Mouse (Mus musculus) retina, embryonic 14.5 days (tissue): ENCODE measurements around the gene Dglucy.

Experiments
- DNase-seq: peaks from one replicate; pipeline ENCODE4 v3.0.0-alpha.2; 2015; ENCODE audit warnings: low spot score

Dglucy gene

DNA sequence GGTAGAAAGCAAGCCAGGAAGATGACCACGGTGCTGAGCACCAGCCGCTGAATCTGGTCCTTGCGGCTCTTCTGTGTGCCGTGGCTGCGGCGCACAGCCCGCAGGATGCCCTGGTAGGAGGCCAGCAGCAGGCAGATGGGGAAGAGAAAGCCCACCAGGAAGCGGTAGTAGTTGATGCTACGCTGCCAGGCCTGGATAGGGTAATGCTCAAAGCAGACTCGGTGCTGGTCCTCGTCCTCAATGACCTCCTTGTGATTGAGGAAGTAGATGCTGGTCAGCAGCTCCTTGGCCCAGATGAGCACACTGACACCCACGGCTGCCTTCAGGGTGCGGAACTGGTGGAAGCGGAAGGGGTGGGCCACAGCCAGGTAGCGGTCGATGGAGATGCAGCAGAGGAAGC lies 99.7 kb downstream of the Dglucy start:
- DNase-seq: no peak

DNA sequence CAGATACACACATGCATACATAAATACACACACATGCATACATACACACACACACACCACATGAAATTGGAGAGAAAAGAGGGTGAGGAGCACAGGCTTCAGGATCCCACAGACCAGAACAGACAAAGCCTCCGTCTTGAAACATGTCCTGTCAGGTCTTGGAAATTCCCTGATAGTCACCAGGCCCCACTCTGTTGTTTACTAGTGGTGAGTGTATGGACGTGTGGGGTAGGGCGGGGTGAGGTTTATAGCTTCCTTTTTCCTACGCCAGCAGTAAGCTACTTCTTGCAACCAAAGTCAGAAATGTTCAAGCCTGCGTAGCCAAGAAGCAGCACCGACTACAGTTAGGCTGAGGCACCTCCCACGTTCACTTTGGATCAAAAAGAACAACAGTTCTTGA lies 104.3 kb downstream of the Dglucy start:
- no peak for DNase-seq

DNA sequence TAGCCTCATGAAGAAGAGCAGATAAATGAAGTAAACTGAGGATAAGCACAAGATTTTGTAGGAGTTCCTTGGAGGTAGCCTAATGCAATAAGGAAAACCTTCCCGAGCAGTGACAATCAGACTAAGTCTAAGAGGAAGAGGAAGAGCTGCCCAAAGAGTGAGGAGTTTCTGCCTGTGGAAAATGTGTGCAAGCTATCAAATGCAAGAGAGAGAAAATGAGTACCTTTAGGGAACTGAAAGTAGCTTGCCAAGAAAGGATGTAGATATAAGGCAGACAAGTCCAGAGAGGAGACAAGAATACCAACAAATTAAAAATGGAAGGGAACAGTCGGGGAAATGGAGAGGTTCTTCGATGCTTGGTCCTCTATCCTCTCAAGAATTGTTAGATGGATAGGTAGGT lies 106.7 kb downstream of the Dglucy start:
- no peak for DNase-seq

DNA sequence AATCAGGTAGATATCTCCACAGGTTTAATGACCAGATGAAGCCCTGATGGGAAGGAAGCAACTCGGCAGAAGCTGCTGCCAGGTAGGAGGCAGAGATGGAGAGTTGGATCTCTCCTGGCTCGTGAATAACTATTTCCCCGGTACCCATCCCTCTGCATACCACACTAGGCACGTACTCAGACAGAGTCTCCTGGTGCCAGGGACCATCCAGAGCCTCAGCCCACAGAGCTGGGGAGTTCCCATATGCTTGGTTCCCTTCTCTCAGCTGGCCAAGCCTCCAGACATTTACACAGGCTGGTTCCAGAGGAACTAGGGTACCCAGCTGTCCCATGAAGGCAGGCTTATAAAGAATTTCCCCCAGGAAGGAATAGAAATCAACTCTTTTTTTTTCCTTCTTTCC lies 108.0 kb downstream of the Dglucy start:
- no peak for DNase-seq

DNA sequence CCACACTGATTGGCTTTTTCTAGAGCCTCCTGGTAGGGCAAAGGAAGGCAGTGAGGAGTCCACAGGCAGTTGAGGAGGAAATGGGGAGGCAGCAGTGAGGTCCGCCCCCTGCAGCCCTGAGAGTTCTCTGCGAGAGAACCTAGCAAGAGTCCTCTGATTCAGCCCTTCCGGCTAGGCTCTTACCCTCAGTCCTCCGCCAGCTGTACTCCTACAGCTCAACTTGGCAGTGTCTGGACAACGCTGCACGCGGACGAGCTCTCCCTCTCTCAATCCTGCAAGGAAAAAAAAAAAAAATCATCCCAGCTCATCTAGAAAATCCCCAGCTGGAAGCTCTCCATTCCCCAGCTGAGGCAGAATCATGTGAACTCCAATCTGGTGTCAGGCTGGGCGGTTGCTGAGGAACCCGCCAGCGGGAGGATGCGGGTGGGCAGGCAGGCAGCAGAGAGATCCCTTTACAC lies 109.0 kb downstream of the Dglucy start:
- DNase-seq: no peak

DNA sequence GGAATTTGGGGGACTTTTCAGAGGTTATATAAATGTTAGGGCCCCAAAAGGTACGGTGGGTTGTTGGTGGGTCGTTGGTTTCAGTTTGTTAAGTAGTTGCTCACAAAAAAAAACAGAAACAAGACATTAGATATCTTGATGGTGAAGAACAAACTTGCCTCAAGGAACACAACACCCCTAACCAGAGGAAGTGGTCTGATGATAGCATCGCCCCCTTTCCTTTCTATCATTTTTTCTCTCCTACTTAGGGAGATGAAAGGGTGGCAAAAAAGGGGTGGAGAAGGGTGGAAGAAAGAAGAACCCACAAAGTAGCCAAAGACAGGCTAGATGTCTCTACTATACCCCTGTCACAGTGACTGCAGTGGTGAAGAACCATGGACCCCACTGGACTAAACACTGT lies 111.7 kb downstream of the Dglucy start:
- no peak for DNase-seq

DNA sequence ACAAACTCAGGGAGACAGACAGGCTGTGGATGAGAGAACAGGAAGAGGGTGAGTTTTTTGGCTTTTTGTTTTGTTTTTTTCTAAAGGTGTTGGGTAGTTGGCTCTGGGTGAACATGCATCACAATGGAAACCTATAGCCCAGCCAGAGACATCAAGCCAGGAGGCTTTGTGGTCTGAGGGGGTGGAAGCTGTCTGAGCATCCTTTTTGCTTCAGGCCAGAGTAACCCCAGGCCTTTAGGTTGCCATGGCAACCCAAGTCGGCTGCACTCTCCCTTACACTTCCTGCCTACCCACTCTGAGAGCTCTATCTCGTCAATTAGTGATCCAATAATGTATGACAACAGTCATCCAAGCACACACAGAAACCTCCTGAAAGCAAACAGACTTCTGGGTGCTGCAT lies 116.6 kb downstream of the Dglucy start:
- DNase-seq: peak; percentile 61

DNA sequence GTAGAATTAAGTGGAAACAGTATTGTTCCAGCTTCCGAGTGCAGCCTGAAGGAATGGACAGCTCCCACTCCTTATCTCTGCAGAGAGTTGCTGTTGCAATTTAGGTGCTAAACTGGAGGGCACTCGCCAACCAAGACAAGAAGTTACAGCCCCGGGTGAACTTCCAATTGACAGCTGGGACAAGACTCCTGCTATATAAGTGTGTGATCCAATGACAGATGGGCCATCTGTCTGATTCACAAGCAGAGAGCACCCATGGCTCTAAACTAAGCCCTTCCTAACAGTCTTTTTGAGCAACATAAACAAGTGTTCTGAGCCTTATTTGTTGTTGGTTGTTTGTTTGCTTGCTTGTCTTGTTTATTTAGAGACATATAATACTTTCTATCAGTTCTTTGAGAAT lies 117.8 kb downstream of the Dglucy start:
- no peak for DNase-seq

DNA sequence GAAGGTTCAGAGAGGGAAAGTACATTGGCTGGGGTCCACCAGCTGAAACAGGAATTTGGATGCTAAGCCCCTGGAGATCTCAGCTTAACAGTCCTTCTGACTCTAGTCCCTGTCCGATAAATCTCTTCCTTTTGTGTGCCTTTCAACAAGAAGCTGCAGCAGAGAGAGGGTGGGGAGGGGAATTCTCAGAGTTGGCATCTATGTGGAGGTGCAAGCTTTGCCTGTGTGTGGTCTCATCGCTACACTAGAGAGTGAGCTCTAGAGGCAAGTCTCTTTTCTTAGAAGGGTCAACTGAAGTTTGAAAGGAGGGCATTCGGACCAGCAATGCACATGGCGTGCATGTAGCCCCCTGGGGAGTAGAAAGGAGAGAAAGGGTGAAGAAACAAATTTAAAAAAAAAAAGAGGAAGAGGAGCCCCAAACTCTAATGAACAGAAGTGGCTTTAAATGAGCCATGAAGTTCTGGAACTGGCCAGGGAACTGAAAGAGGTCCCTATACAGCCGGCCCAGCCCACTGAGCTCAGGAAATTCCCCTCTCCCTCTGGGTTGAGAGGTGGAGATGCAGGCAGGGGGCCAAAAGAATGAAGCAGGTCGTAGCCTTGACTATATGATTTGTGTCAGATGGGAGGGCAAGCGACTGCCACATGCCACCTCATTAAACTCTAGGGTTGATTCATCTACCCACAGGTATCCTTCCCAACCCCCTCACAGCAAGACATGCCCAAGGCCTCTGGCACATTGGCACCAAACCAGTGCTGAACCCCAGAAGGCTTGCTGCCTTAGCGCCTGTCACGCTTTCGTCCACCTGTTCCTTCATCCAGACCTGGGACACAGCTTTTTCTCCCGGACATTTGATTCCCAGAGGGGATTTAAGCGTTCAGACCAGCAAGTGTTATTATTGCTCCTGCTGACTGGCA lies 119.1 kb downstream of the Dglucy start:
- peak; percentile 32 for DNase-seq

DNA sequence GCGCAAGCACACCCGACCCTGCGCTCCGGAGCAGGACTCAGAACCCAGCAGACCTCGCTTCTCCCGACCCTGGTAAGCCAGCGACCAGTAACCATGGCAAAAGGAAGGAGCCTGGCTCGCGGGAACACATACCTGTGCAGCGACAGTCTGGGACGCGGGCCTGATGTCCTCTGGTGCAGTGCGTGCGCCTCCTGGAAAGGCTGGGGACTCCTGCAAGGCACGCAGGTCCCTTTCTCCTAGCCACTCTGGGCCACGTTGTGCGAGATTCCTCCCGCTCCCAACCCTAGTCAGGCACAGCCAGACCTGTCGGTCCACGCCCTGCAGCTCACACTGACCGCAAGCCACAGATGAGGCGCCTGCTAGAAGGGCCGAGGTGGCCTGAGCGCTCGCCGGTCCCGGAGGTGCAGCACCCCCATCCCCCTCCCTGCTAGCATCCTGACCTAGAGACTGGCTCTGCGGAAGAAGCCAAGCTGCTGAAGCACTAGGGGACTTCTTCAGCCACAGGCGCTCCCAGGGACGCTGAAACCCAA lies 120.3 kb downstream of the Dglucy start:
- peak; percentile 43 for DNase-seq

DNA sequence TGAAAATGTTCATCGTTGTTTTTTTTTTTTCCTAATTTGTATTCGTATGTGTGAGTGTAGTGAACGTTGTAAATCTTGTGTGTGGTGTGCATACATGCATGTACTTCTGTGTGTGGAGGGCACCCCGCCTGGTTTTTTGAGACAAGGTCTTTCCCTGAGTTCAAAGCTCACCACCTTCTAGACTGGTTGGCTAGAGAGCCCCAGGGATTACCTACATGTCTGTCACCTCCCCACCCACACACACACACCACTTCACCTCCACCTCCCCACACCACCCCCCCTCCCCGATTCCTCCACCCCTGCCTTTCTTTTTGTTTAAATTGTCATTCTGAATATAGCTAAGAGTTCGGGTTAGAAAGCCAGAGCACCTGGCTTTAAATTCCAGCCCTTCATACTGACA lies 122.0 kb downstream of the Dglucy start:
- no peak for DNase-seq

DNA sequence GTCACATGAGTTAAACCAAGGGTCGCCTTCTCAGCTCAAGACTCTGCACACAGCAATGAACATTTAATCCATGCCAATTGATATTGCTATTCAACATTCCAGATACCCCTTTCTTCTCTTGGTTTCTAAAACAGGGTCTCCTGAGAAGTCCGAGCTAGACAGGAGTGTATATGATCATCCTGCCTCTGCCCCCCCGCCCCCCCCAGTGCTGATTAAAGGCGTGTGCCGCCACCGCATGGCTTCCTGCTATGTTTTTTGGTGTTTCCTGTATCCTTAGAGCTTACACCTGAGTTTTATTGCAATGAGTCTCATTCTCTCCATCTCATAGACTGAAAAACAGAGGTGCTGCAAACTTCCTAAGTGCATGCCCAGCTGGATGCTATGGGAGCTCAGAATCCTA lies 122.5 kb downstream of the Dglucy start:
- DNase-seq: no peak

DNA sequence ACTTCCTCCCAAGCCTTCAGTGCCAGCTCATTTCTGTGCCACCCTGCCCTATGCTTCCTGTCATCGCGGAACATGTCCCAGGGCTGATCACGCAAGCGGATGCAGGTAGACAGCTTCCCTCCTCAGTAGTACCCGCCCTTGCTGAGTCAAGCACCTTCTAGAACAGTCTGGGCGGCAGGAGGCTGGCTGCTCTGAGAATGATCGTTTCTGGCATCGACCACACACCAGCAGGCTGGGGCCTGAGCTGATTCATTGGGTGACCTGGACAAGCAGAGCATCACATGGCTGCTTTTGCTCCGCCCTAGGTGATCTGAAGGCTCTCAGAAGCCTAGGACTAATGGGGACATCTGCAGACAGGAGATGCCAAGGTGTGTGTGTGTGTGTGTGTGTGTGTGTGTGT lies 124.9 kb downstream of the Dglucy start:
- DNase-seq: no peak

DNA sequence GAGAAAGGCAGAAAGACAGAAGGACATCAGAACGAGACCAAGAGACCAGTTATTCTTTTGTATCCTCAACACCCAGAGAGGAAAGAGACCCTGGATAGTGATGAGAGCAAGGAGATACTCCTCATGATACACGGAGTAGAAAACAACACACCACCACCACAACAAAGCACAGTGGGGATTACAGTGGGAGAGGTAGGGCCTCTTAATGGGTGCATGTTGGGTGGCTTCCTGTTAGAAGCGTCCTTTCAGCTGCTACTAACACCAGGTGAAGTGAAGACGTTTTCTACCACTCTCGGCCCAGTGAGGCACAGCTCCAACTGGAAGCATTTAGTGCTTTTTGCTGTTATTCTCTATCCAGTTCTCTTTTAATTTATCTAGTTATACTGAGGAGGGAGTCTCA lies 128.0 kb downstream of the Dglucy start:
- no peak for DNase-seq

DNA sequence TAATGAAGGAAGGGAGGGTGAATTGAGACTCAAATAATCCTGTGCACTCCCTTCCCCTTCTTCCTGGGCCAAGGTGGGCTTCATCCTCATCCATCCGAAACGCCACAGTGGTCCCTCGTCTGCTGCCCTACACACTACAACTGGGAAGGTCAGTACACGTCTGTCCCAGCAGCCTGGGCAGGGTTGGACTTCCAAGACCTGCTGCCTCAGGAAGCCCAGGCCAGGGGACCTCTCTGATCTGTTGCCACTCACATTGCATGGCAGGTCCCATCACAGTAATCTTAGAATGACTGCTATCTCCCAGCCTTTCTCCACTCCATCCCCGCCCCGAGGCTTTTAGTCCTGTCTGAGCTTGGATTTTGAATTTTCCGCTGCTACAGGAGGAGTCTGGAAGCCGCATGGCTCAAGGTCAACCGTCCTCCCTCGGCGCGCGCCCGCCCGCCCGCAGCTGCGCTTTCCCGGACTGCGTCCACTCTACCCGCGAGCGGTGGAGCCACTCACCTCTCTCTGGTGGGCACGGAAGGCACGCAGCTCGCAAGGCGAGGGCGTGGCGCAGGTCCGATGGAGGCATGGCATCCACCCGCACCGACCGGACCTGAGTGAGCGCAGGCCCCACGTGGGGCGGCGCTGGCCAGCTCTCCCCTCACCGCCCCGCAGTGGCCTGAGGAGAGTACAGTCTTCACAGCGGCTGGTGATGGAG lies 128.9 kb downstream of the Dglucy start, which contains the start of gene Gpr68:
Gene Gpr68 (minus strand): TSS at position 601 of the 700 bp plus-strand sequence.
- DNase-seq: peak; percentile 67

DNA sequence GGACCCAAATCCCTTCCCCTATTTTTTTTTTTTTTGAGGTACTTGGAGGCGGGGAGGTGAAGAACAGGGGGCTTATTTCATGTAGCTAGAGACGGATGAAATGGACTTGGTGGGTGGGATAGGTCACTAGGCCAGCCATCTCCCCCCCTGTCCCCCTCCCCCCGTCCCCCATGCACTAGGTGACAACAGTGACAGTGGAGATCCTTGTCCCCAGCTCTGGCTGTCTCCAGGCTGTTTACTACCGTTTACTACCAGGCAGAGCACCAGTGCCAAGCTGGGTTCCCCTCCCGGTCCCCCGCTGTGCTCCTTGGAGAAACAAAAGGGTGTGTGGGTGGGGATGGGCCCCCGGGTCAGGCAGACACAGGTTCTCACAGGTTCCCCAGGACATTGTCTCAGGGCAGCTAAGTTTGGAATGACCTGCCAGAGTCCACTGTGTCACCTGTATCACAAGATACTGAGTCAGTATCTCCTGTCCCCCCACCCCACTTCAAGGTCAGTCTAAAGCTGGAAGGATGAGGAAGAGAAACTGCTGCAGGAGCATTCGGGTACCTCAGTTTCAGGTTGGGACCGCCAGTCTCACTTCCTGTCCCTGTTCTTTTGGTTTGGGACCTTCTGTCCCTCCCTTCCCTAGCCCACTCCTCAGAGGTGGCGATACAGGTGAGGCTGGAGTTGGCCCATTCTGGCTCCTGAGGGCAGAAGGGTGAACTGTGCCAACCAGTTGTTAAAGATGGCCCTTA lies 129.6 kb downstream of the Dglucy start:
- DNase-seq: no peak

DNA sequence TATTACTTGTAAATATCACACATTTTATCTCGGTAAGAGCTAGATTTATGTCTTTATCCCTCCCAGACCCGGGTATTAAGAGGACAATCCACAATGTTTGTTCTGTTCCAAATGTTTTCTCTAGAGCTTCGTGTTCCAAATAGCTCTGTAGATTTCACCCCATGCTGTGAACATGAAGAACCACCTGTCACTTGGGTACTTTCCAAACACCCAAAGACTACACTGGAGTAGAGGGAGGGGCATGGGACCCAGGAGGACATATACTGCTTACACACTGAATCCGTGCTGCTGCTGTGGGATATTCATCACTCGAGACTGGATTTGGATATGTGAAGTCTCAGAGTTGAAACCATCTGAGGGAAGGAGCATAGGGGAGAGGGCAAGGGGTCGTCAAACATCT lies 130.9 kb downstream of the Dglucy start:
- DNase-seq: no peak

DNA sequence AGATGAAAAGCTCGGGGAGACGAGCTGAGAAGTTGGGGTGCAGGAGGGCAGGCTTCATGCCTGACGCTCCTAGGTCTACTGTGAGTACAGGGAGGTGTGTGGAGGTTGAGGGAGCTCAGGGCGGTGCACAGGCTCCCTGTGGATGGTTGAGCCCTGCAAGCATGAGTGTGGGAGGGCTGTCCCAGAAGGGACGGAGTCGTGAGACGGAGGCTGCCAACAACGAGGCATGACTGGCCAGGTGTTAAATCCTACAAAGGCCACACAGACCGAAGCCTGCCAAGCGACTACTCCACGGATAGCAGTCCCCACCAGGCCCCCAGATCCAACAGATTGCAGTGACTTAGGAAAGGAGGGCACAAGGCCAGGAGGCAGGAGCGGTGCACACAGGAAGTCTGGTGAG lies 131.9 kb downstream of the Dglucy start:
- no peak for DNase-seq

DNA sequence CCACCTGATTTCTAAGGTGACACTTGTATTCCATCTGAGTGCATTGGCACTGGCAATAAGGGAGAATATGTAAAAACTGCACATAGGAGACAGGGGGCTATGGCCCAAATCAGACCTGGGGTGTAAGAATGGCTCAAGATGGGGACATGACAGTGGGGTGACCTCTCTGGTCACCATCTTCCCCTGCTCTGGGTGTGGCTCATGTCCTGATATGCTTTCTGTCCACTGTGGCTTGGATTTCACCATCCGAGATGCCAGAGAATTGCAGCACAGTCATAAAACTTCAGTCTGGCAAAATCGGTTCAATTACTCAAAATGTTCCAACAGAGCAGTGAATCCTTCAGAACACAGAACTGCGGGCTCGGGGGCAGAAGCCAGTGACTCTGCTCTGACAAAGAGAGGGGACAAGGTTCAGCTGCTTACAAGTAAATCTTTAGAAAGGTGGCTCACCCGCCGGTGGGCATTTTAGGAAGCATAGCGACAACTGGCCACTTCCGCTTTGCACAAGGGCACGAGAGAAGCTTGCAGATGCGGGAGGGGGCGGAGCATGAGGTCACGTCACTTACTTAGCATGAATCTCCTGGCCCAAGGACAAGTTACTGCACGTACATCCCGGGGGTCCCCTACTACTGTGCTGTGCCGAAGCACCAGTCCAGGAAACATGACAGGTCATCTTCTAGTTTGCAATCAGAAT lies 145.9 kb downstream of the Dglucy start:
- DNase-seq: no peak

DNA sequence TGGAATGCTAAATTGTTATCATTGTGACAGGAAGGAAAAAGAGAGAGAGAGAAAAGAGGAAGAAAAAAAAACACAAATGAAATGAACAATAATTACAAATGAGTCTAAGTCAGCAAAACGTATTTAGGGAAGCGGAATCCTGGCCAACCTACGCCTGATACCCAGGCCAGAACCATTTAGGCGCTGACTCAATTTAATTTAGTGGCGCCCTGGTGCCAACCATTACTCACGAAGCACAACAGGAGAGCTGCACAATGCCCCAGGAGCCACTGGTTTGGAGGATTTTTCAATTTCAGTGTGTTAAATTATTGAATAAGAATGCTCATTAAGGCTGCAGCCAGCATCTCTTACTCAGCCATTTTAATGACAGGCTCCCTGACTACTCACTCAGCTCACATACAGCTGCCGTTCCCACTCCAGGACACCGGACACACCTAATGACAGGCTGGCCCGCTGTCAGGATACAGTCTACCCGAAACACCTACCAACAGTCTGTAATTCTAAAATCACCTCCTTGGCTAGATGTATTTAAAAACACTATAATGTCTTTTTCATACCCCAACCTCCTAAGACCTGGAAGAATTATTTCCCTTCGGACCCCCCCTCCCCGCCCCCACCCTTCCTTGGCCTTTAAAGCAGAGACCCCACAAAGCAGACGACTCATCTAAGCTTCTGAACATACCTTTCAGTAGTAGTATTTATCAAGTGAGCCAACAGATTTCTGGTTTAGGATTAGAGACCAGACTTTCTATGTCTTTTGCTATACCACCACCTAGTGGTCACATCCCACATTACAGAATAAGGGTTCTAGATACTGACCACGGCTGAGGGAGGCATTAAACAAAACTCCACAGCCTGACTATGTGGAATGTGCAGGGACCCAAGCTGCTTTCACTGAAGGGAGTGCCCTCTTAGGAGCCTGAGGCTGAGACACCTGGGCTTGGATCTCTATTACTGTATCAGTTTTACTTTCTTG lies 147.1 kb downstream of the Dglucy start:
- peak; percentile 96 for DNase-seq

DNA sequence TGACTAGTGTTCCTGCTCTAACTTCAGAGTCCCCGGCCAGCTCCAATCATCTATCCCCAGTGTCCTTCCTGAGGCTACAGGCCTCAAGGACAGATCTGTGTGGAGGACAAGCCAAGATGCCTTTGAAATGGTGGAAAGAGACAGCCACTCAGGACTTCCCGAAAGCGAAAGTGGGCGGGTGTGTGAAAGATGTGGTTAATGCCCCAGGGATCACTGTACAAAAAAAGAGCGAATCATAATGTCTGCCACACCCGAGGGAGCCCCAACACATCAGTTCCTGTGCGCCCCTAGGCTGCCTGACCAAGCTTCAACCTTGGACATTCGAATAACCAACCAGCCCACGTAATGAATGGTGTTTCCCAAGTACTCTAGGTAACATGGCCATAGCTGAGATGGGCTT lies 149.4 kb downstream of the Dglucy start:
- DNase-seq: no peak
